Mouse (Mus musculus): Measurements from ENCODE around the gene Aig1.

DNA sequence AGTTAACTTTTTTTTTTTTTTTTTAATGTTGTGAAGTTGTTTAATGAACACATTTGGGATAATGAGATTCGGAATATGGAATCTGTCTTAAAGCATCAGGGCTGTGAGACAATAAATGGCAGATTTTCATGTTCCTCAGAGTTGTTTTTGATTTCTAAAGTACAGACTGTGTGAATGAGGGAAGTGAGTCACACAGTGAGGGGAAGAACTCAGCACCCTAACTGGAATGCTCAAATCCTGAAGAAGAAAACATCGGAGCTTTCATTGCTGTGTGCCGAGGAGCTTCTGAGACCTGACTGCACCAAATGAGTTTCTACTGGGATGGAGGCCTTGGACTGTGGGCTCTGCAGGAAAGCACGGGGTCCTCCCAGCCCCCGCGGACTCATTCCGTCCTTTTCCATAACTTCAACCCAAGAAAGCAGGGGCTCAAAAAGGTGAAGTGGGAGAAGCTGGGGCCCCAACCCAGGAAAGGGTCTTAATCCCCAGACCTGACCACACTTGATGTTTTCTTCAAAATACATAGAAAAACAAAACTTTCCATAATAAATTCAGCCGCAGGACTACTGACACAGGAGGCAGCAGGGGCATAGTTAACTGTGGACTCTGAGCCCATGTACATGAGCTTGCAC is 181.5 kb downstream of the Aig1 start:
- no peak for TF ChIP-seq CTCF (IDR thresholded peaks at IDR 0.05)
- no peak for TF ChIP-seq EP300 (IDR thresholded peaks at IDR 0.05)

Data from lung, postnatal 0 days (tissue).